Mouse (Mus musculus) heart, adult 2 months (tissue): ENCODE data around the gene Wipf1.

Source experiments
- CTCF ChIP-seq: fragments of 200-600 bp; IDR thresholded peaks from 2 replicates; pipeline ENCODE4 v1.8.1; 2022; ENCODE audit warnings: antibody characterized with exemption, mild to moderate bottlenecking, moderate library complexity
- EP300 ChIP-seq: fragments of 200-500 bp; IDR thresholded peaks from 2 replicates; pipeline ENCODE4 v1.6.1; 2011; ENCODE audit warnings: low read depth, low read length, control low read depth; ENCODE audit not compliant: insufficient read depth
- POLR2A ChIP-seq: fragments of 200-500 bp; IDR thresholded peaks from 2 replicates; pipeline ENCODE4 v1.6.1; 2011; ENCODE audit warnings: mild to moderate bottlenecking, low read depth, low read length, control low read depth; ENCODE audit not compliant: insufficient read depth

DNA sequence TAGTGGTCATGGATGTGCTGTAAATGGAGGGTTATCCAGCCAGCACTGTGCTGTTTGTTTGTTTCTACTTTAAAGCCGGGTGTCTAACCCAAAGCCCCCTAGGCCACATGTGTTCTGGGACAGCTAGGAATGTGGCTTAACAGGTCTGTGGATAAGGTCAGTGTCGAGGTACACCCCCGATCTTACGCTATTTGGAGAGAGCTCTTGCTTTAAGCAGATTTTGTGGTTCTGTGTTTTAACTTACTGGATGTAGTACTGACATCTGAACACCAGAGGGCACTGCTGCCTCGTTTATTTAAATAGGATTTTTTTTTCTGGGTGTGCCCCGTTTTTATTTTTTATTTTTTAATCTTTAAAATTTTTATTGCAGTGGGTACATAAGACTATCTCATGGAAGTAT is 21.2 kb upstream of the Wipf1 start:
- no peak for TF ChIP-seq EP300
- no peak for TF ChIP-seq POLR2A
- TF ChIP-seq CTCF, result peak; percentile 91
